Mouse (Mus musculus) embryonic facial prominence, embryonic 15.5 days (tissue): Measurements from ENCODE around the gene Spcs2. TPM values are rescaled to one million over a fixed set of nuclear protein-coding genes. Genes with fewer than 3 reads are reported as not detected.

Experiments
- ATAC-seq: fragments of 200-750 bp; cut with Nextera tagmentation; 2 replicates; pipeline ENCODE4 v1.8.0; 2017; ENCODE audit warnings: low read depth, moderate TSS enrichment; ENCODE audit not compliant: insufficient number of reproducible peaks, low FRiP score, low TSS enrichment
- H3K27ac ChIP-seq: fragments of 300-500 bp; sonication (generic); replicated peaks from 2 replicates; pipeline ENCODE4 v1.5.1; 2015; ENCODE audit warnings: mild to moderate bottlenecking, inconsistent platforms
- H3K27me3 ChIP-seq: fragments of 300-500 bp; sonication (generic); 2 replicates; pipeline ENCODE4 v1.6.1; 2015; ENCODE audit warnings: inconsistent platforms
- H3K36me3 ChIP-seq: fragments of 300-500 bp; sonication (generic); 2 replicates; pipeline ENCODE4 v1.6.1; 2015; ENCODE audit warnings: mild to moderate bottlenecking, inconsistent platforms
- H3K4me1 ChIP-seq: fragments of 300-500 bp; sonication (generic); 2 replicates; pipeline ENCODE4 v1.6.1; 2015; ENCODE audit warnings: inconsistent platforms
- H3K4me2 ChIP-seq: fragments of 300-500 bp; sonication (generic); replicated peaks from 2 replicates; pipeline ENCODE4 v1.6.1; 2015; ENCODE audit warnings: mild to moderate bottlenecking, inconsistent platforms
- H3K4me3 ChIP-seq: fragments of 300-500 bp; sonication (generic); replicated peaks from 2 replicates; pipeline ENCODE4 v1.5.1; 2015; ENCODE audit warnings: mild to moderate bottlenecking, inconsistent platforms
- H3K9ac ChIP-seq: fragments of 300-500 bp; sonication (generic); 2 replicates; pipeline ENCODE4 v1.6.1; 2015; ENCODE audit warnings: inconsistent platforms
- H3K9me3 ChIP-seq: fragments of 300-500 bp; sonication (generic); replicated peaks from 2 replicates; pipeline ENCODE4 v1.6.1; 2016; ENCODE audit warnings: inconsistent platforms
- WGBS: fragments of 180-500 bp; shearing (Covaris S2); methylation state at CpG from one replicate; pipeline ENCODE4 v1.1.7; 2015; 5-methylcytosine and 5-hydroxymethylcytosine counted together
- polyA plus RNA-seq: library from polyadenylated mRNA; unstranded; fragments of >200 nt; fragmentation: Nextera tagmentation; extraction: Ambion mirVana; gene quantifications from 2 replicates; pipeline ENCODE4 v1.2.1, GENCODE M21; 2015

Spcs2 gene
- polyA plus RNA-seq, 1 experiment from 2014 or later = 315 TPM

DNA sequence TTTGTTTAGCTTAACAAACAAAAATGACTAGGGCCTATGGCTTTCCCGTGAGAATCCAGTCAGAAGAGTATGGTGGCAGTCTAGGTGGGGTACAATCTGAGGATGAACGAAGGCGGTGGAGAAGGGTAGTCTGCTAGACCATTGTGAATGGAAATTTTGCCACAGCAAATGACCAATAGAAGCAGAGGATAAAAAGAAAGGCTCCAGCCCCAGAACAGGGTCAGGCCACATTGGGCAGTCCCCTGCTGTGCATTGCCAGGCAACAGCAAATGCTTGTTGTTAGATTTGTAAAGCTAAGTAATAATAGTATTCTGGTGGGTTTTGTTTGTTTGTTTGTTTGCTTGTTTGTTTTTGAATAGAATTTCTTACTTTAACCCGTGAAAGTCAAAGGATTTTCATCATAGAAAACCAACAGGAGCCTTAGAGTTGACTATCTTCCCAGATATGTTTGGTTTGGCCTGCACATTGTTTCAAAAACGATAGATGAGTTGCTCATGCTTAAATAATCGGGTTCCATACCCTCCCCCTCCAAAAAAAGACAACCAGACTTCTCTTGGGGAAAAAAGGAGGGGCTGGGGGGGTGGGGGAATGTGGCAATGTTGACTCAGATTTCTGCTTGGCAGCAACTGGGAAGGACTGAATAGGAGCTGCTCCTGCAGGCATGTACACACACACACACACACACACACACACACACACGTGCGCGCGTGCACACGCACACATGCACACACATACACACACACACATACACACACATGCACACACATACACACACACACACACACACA lies 1.2 kb upstream of the Spcs2 start:
- Histone ChIP-seq H3K36me3 (no peaks in the 10 kb centered on the region), H3K4me3 (no peak overlapping the region), H3K9me3 (no peaks in the 10 kb centered on the region), H3K27me3 (no peaks in the 10 kb centered on the region), H3K4me2 (no peak overlapping the region), H3K27ac (no peak overlapping the region), H3K9ac (no peak overlapping the region), H3K4me1 (no peaks in the 10 kb centered on the region)
- no peak for ATAC-seq
- 68% methylated on average over 11 of the region's 11 CpGs for WGBS

DNA sequence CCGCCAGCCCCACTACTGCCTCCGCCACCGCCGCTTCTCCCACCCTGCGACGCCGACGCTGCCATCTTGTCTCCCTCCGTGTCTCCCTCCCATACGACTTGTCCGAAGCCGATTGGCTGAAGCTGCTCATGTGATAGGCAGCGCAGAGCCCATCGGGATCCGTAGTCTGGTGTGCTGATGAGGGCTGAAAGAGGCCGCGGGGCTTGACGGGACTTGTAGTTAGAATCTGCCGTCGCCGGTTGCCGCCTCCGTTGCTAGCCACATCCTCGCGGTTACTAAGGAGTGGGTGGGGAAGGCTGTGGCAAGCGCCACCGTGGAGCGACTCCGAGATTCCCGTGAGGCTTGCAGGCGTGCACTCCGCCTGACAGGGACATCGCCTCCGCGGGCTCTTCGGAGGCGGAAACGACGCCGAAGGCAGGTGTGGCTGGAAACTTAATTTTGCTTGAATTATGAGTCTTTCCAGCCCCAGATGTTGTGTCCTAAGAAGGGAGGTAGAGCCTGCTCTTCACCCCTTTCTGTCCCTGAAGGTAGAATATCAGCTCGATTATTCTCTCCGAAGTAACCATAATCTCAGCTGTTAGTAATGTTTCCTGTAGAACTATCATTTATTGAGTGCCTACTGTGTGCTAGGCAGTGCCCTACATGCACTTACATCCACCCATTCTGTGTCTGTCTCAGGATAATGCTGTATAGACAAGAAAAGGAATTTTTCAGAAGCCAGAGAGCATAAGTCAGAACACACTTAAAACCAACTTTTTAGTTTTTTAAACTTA lies 4.3 kb downstream of the Spcs2 start, which contains the start of gene Xrra1:
Xrra1 (plus strand) TSS at position 304 of the 773 bp plus-strand sequence.
- H3K9ac ChIP-seq = peak within 1 kb of the TSS; percentile 85
- peak within 1 kb of the TSS; percentile 93 for H3K4me3 ChIP-seq
- no peaks in the 10 kb centered on the region for H3K9me3 ChIP-seq
- H3K27ac ChIP-seq = peak within 1 kb of the TSS; percentile 83
- ATAC-seq = peak; percentile 98
- WGBS = under 1% methylated on average over 42 of the region's 42 CpGs
- peaks cover 7% of the 10 kb centered on the region; the same call in 1 of the 2 replicates for H3K36me3 ChIP-seq
- H3K27me3 ChIP-seq = no peaks in the 10 kb centered on the region
- H3K4me1 ChIP-seq = peaks cover 14% of the 10 kb centered on the region
- H3K4me2 ChIP-seq = peak within 1 kb of the TSS; percentile 54

DNA sequence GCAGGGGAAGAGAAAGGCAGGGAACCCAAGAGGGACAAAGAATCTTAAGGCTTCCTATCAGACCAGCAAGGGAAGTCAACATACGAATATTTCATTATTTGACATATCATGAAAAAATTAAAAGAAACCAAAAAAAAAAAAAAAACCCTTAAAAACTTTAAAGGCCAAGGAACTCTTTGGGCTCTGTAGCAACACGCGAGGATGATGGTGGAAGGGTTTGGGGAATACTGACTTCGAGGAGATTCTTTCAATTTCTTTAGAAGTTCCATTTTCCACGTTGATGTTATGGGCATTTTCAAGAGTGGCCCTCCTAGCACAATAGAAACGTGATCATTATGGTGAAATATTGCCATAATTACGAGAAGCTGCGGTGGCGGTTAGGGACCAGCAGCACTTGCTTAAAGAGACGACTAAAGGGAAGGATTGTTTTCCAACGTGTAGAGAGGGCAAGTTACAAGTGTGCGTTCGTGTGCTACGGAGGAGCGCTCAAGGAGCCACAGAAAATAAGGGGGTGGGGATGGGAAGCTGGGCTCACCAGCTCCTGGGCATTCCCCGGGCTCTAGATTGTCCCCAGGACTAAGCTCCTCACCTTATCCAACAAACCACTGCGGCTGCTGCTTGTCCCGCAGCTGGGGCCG lies 5.0 kb downstream of the Spcs2 start:
- peak; percentile 27; the same call in 1 of the 2 replicates for ATAC-seq
- Histone ChIP-seq H3K27me3 (no peaks in the 10 kb centered on the region), H3K9ac (peak overlapping the region; percentile 85), H3K4me1 (peaks cover 14% of the 10 kb centered on the region), H3K4me3 (peak overlapping the region; percentile 93), H3K4me2 (peak overlapping the region; percentile 54), H3K27ac (peak overlapping the region; percentile 83), H3K36me3 (peaks cover 14% of the 10 kb centered on the region), H3K9me3 (no peaks in the 10 kb centered on the region)
- WGBS = under 1% methylated on average over 19 of the region's 19 CpGs

DNA sequence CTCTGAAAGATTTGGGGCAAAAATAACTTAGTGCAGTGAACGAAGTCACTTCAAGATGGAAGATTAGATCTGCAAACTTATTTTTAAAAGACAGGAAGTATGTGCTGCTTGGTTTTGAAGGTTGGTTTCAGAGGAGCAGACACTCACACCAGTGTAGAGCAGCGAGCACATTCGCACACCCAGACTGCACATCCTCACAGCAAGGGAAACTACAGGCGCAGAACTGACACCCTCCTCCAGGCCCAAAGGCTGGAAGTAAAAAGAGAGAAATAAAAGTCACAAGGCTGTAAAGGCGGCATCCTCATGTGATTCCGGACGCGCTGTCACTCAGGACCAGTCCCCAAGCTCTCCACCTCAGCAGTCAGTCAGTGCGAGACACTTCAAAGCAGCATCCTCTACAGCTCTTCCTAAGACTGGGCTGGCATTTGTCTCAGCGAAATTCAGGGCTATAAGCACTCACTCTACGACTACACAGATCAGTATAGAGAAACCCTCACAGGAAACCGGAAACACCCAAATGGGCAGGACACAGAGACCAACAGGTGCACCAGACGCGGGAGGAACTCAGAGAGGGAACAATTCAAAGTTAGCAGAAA lies 6.9 kb downstream of the Spcs2 start:
- WGBS = 88% methylated on average over 14 of the region's 14 CpGs
- H3K9me3 ChIP-seq = no peaks in the 10 kb centered on the region
- ATAC-seq = no peak
- no peak overlapping the region for H3K27ac ChIP-seq
- no peaks in the 10 kb centered on the region for H3K27me3 ChIP-seq
- peaks cover 14% of the 10 kb centered on the region for H3K4me1 ChIP-seq
- H3K36me3 ChIP-seq = peaks cover 29% of the 10 kb centered on the region
- no peak overlapping the region for H3K4me2 ChIP-seq
- H3K9ac ChIP-seq = no peak overlapping the region
- H3K4me3 ChIP-seq = no peak overlapping the region

DNA sequence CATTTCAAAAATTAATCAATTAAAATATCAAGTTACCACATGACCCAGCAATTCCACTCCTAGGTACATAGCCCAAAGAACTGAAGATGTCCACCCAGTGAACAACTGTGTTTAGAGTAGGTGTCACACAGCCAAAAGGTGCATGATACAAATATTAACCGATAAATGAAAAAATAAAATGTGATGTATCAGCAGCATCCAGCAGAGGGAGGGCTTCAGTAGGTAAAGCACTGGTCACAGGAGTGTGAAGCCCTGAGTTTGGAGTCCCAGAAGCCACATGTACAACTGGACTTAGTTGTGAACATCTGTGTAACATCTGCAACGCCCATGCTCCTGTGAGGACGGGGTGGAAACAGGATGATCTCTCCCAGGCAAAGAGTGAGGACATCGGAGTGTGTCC lies 9.0 kb downstream of the Spcs2 start:
- Histone ChIP-seq H3K4me2 (no peak overlapping the region), H3K27me3 (no peaks in the 10 kb centered on the region), H3K4me3 (no peak overlapping the region), H3K27ac (no peak overlapping the region), H3K9ac (no peak overlapping the region), H3K36me3 (peaks cover 32% of the 10 kb centered on the region), H3K4me1 (peaks cover 14% of the 10 kb centered on the region), H3K9me3 (no peaks in the 10 kb centered on the region)
- 60% methylated on average over 4 of the region's 4 CpGs for WGBS
- ATAC-seq = no peak

DNA sequence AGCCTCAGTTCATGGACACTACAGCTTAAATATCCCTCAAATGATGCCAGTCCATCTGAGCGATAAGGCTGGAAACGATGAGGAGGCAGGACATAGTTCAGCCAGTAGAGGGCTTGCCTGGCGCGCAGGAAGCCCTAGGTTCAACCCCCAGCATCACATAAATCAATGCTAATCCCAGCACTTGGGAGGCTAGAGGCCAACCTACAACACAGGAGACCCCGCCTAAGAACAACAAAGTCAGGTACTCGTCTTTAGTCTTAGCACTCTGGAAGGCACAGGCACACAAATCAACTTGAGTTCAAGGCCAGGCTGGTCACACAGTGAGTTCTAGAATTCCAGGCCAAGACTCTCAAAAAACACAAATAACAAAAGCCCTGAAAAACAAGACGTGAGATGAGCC lies 9.9 kb downstream of the Spcs2 start:
- no peak for ATAC-seq
- H3K36me3 ChIP-seq = peaks cover 39% of the 10 kb centered on the region
- H3K4me3 ChIP-seq = no peak overlapping the region
- no peak overlapping the region for H3K4me2 ChIP-seq
- H3K27me3 ChIP-seq = no peaks in the 10 kb centered on the region
- no peak overlapping the region for H3K9ac ChIP-seq
- WGBS = 85% methylated on average over 7 of the region's 7 CpGs
- H3K4me1 ChIP-seq = peaks cover 14% of the 10 kb centered on the region
- no peak overlapping the region for H3K27ac ChIP-seq
- H3K9me3 ChIP-seq = no peaks in the 10 kb centered on the region

DNA sequence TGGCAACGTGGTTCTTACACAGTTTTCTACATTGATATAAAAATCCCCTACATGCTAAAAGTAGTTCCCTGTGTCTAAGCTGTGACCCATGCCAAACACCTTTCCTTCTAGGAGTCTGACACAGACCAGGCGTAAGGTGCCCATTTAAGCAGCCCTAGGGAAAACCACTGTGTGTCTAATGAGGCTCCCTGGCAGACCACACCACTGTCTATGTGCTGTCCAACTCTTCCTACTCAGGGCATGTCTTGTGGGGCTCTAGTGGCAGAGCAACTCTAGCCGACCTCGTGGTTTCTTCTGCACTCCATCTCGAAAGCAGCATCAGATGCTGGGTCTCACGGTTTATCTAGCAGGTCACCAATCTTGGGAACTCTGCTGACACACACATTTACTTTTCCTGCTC lies 11.6 kb downstream of the Spcs2 start:
- Histone ChIP-seq H3K9me3 (no peaks in the 10 kb centered on the region), H3K9ac (no peak overlapping the region), H3K27ac (no peak overlapping the region), H3K27me3 (no peaks in the 10 kb centered on the region), H3K4me3 (no peak overlapping the region), H3K4me1 (peaks cover 5% of the 10 kb centered on the region), H3K36me3 (peaks cover 50% of the 10 kb centered on the region), H3K4me2 (no peak overlapping the region)
- 79% methylated on average over 6 of the region's 6 CpGs for WGBS
- no peak for ATAC-seq

DNA sequence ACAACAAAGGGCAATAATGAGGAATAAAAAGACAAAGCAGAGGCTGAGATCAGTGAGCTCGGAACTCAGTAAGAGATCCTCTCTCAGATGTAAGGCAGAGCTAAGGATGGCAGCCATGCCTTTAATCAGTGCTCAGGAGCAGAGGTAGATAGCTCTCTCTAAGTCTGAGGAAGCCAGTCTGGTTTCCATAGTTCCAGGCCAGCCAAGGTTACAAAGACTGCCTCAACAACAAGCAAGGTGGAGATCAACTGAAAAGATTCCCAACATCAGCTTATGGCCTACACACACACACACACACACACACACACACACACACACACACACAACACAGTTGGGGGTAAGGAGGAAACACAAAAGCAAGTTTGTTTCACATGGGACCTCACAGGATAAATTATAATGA lies 12.1 kb downstream of the Spcs2 start:
- WGBS = 61% methylated on average over 1 of the region's 1 CpGs
- ATAC-seq = no peak
- Histone ChIP-seq H3K36me3 (peaks cover 51% of the 10 kb centered on the region), H3K4me1 (no peaks in the 10 kb centered on the region), H3K27me3 (no peaks in the 10 kb centered on the region), H3K27ac (no peak overlapping the region), H3K9ac (no peak overlapping the region), H3K4me3 (no peak overlapping the region), H3K9me3 (no peaks in the 10 kb centered on the region), H3K4me2 (no peak overlapping the region)

DNA sequence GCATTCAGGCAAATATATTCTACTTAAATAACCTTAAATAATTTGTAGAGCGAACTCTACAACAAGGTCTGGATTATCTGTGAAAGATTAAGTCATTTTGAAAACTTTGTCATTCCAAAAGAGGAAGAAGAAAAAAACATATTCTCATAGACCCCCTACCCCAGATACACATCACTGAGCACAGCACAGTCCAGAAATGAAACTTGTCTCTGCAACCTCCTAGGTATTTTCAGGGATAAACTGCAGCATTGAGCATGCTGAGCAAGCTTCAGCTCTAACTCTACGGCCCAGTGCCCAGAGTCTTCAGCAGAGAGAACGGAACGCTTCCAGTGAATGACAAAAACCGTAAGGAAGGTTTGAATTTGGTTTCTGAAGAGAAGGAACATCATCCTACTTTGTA lies 12.7 kb downstream of the Spcs2 start:
- Histone ChIP-seq H3K9ac (no peak overlapping the region), H3K27ac (no peak overlapping the region), H3K9me3 (no peaks in the 10 kb centered on the region), H3K4me3 (no peak overlapping the region), H3K4me2 (no peak overlapping the region), H3K4me1 (no peaks in the 10 kb centered on the region), H3K36me3 (peaks cover 56% of the 10 kb centered on the region), H3K27me3 (no peaks in the 10 kb centered on the region)
- 87% methylated on average over 5 of the region's 5 CpGs for WGBS
- no peak for ATAC-seq

DNA sequence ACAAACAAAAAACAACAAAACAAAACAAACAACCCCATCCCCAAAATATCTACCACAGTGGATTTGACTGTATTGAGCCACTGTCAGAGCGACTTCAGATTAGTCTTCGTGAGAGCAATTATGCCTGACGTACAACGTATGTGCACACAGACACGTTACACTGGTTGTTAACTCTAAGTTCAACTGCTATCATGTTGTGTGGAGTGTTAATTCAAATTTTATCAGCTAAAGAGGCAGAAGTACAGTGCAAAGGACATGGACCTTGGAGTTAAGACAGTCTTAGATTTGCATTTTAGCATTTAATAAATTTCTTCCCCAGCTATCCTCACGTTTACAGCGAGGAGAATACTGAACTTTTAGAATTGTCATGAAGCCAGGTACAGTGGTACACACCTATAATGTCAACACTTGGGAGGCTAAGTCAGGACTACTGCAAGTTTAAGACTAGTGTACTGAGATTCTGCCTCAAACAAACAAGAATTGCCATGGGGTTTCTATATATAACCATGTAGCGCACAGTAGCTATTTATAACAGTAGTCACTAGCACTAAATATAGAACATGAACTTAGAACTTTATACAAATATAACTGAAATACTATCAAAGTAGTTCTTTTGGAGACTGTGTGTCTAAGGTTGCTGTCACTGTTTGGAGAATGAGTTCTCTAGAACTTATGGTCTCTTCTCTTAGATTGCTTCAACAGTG lies 17.6 kb downstream of the Spcs2 start:
- H3K9ac ChIP-seq = no peak overlapping the region
- H3K4me2 ChIP-seq = no peak overlapping the region
- H3K36me3 ChIP-seq = peaks cover 72% of the 10 kb centered on the region
- H3K27me3 ChIP-seq = no peaks in the 10 kb centered on the region
- H3K4me3 ChIP-seq = no peak overlapping the region
- 93% methylated on average over 8 of the region's 8 CpGs for WGBS
- no peak for ATAC-seq
- H3K4me1 ChIP-seq = no peaks in the 10 kb centered on the region
- no peaks in the 10 kb centered on the region for H3K9me3 ChIP-seq
- no peak overlapping the region for H3K27ac ChIP-seq
